Mouse (Mus musculus) testis, adult 2 months (tissue): ENCODE measurements around the gene Pdzd7. TPM values are rescaled to one million over a fixed set of nuclear protein-coding genes. Genes with fewer than 3 reads are reported as not detected.

Experiments used
- H3K27ac ChIP-seq: fragments of 200-500 bp; 2 replicates; pipeline ENCODE4 v1.5.1; 2012; ENCODE audit warnings: low read depth, low read length; ENCODE audit not compliant: control insufficient read depth, insufficient read depth
- H3K27me3 ChIP-seq: fragments of 200-500 bp; 2 replicates; pipeline ENCODE4 v1.6.1; 2012; ENCODE audit warnings: mild to moderate bottlenecking, low read length, moderate library complexity; ENCODE audit not compliant: control insufficient read depth, insufficient read depth
- H3K36me3 ChIP-seq: fragments of 200-500 bp; 2 replicates; pipeline ENCODE4 v1.6.1; 2012; ENCODE audit warnings: mild to moderate bottlenecking, low read length; ENCODE audit not compliant: control insufficient read depth, insufficient read depth
- H3K4me1 ChIP-seq: fragments of 200-500 bp; 2 replicates; pipeline ENCODE4 v1.6.1; 2012; ENCODE audit warnings: low read length; ENCODE audit not compliant: control insufficient read depth, insufficient read depth
- H3K4me3 ChIP-seq: fragments of 200-500 bp; 2 replicates; pipeline ENCODE4 v1.5.1; 2012; ENCODE audit warnings: low read depth, mild to moderate bottlenecking, low read length, moderate library complexity, mixed read lengths; ENCODE audit not compliant: control insufficient read depth
- CTCF ChIP-seq: fragments of 200-500 bp; IDR thresholded peaks from 2 replicates; pipeline ENCODE4 v1.5.1; 2012; ENCODE audit warnings: low read depth, mild to moderate bottlenecking, inconsistent platforms, low read length, moderate library complexity; ENCODE audit not compliant: control insufficient read depth, insufficient read depth, insufficient replicate concordance
- POLR2A ChIP-seq: fragments of 200-500 bp; IDR thresholded peaks from 2 replicates; pipeline ENCODE4 v1.6.1; 2012; ENCODE audit warnings: low read depth, mild to moderate bottlenecking, inconsistent platforms, low read length, moderate library complexity; ENCODE audit not compliant: control insufficient read depth
- polyA plus RNA-seq: library from polyadenylated mRNA; depleted of rRNA; stranded (reverse); fragments of >200 nt; gene quantifications from 2 replicates; pipeline ENCODE4 v1.2.3, GENCODE M21; 2012; rRNA removed

The Pdzd7 gene
- polyA plus RNA-seq: 1.0 and 1.1 TPM in 2 replicates

GRCm38 (mm10) chr19:45045651-45046050, at the start of gene Pdzd7:
TSS of gene Pdzd7 (minus strand) at chr19:45045717.
- no peak within 1 kb of the TSS for H3K27ac ChIP-seq
- H3K36me3 ChIP-seq: no peaks in the 10 kb centered on the region
- no peaks in the 10 kb centered on the region for H3K27me3 ChIP-seq
- peaks cover 24% of the 10 kb centered on the region for H3K4me1 ChIP-seq
- peak within 1 kb of the TSS; percentile 79 for H3K4me3 ChIP-seq
- TF ChIP-seq CTCF (no peak), POLR2A (no peak)

GRCm38 (mm10) chr19:45081841-45082550, 36.5 kb upstream of the Pdzd7 start:
- TF ChIP-seq CTCF (peak; percentile 26; the same call in 1 of the 2 replicates), POLR2A (no peak)
- Histone ChIP-seq H3K4me1 (peaks cover 29% of the 10 kb centered on the region), H3K27me3 (peaks cover 2% of the 10 kb centered on the region; the same call in 1 of the 2 replicates)

GRCm38 (mm10) chr19:45081279-45081678, 35.8 kb upstream of the Pdzd7 start:
- peaks cover 35% of the 10 kb centered on the region for H3K4me1 ChIP-seq
- H3K27ac ChIP-seq: no peak overlapping the region
- H3K4me3 ChIP-seq: peak overlapping the region; percentile 73
- no peak for TF ChIP-seq POLR2A
- TF ChIP-seq CTCF: peak; percentile 77
- H3K27me3 ChIP-seq: peaks cover 2% of the 10 kb centered on the region; the same call in 1 of the 2 replicates
- no peaks in the 10 kb centered on the region for H3K36me3 ChIP-seq

More at GRCm38 (mm10) chr19:45081841-45082550, 36.5 kb upstream of the Pdzd7 start:
- Histone ChIP-seq H3K36me3 (no peaks in the 10 kb centered on the region), H3K4me3 (no peak overlapping the region), H3K27ac (no peak overlapping the region)

- Histone ChIP-seq H3K27me3 (peaks cover 2% of the 10 kb centered on the region; the same call in 1 of the 2 replicates), H3K36me3 (no peaks in the 10 kb centered on the region), H3K4me3 (peak overlapping the region; percentile 73), H3K27ac (no peak overlapping the region), H3K4me1 (peaks cover 39% of the 10 kb centered on the region)
- no peak for TF ChIP-seq POLR2A
- no peak for TF ChIP-seq CTCF
Observed at GRCm38 (mm10) chr19:45080711-45081110, 35.2 kb upstream of the Pdzd7 start.

- TF ChIP-seq CTCF: 0 out of 2 replicates have a peak, but pooled peaks have one; percentile 6
- TF ChIP-seq POLR2A: peak; percentile 68; the same call in 1 of the 2 replicates
- Histone ChIP-seq H3K27me3 (peaks cover 2% of the 10 kb centered on the region; the same call in 1 of the 2 replicates), H3K27ac (peak overlapping the region; percentile 2), H3K4me3 (peak overlapping the region; percentile 73), H3K36me3 (no peaks in the 10 kb centered on the region), H3K4me1 (peaks cover 44% of the 10 kb centered on the region)
Observed at GRCm38 (mm10) chr19:45079769-45080515, 34.4 kb upstream of the Pdzd7 start.

- Histone ChIP-seq H3K27me3 (peaks cover 2% of the 10 kb centered on the region; the same call in 1 of the 2 replicates), H3K27ac (no peak overlapping the region), H3K4me1 (peaks cover 44% of the 10 kb centered on the region), H3K4me3 (peak overlapping the region; percentile 73), H3K36me3 (no peaks in the 10 kb centered on the region)
- TF ChIP-seq CTCF: no peak
Observed at GRCm38 (mm10) chr19:45078971-45079764, 33.7 kb upstream of the Pdzd7 start.
